Mouse (Mus musculus): ENCODE data around the gene Asphd1. TPM values are rescaled to one million over a fixed set of nuclear protein-coding genes. Genes with fewer than 3 reads are reported as not detected.
A peak's percentile ranks its signal among the peaks of the same experiment; 100 is the strongest.

Asphd1 gene
- polyA plus RNA-seq, 1 experiment from 2014 or later = not detected

GRCm38 (mm10) chr7:126941801-126942200, 7.6 kb downstream of the Asphd1 start:
- 78% methylated on average over 5 of the region's 5 CpGs for WGBS
- ATAC-seq (replicated peaks; ENCODE audit: extremely low read depth, insufficient read depth, low FRiP score) = no peak

GRCm38 (mm10) chr7:126941171-126941570, 8.2 kb downstream of the Asphd1 start:
- no peaks in the 10 kb centered on the region for H3K4me1 ChIP-seq (ENCODE audit: control insufficient read depth, insufficient read depth, low read length)
- no peak overlapping the region for H3K4me2 ChIP-seq (ENCODE audit: low read depth, low read length)
- H3K9ac ChIP-seq (ENCODE audit: low read length) = no peak overlapping the region
- H3K27me3 ChIP-seq (ENCODE audit: control insufficient read depth, insufficient read depth, low read length) = no peaks in the 10 kb centered on the region
- no peaks in the 10 kb centered on the region for H3K9me3 ChIP-seq (replicated peaks; ENCODE audit: control insufficient read depth, low read length)
- no peak for ATAC-seq (replicated peaks; ENCODE audit: extremely low read depth, insufficient read depth, low FRiP score)
- WGBS = 54% methylated on average over 6 of the region's 6 CpGs
- H3K27ac ChIP-seq (ENCODE audit: low read length) = no peak overlapping the region
- H3K4me3 ChIP-seq (ENCODE audit: low read length) = no peak overlapping the region
- peaks cover 14% of the 10 kb centered on the region for H3K36me3 ChIP-seq (ENCODE audit: control insufficient read depth, insufficient read depth)

More at GRCm38 (mm10) chr7:126941801-126942200, 7.6 kb downstream of the Asphd1 start:
- H3K27me3 ChIP-seq (ENCODE audit: control insufficient read depth, insufficient read depth, low read length) = no peaks in the 10 kb centered on the region
- no peak overlapping the region for H3K27ac ChIP-seq (ENCODE audit: low read length)
- no peak overlapping the region for H3K9ac ChIP-seq (ENCODE audit: low read length)
- H3K4me2 ChIP-seq (ENCODE audit: low read depth, low read length) = no peak overlapping the region
- H3K4me1 ChIP-seq (ENCODE audit: control insufficient read depth, insufficient read depth, low read length) = no peaks in the 10 kb centered on the region
- H3K36me3 ChIP-seq (ENCODE audit: control insufficient read depth, insufficient read depth) = peaks cover 11% of the 10 kb centered on the region
- H3K4me3 ChIP-seq (ENCODE audit: low read length) = no peak overlapping the region
- no peaks in the 10 kb centered on the region for H3K9me3 ChIP-seq (replicated peaks; ENCODE audit: control insufficient read depth, low read length)

DNA sequence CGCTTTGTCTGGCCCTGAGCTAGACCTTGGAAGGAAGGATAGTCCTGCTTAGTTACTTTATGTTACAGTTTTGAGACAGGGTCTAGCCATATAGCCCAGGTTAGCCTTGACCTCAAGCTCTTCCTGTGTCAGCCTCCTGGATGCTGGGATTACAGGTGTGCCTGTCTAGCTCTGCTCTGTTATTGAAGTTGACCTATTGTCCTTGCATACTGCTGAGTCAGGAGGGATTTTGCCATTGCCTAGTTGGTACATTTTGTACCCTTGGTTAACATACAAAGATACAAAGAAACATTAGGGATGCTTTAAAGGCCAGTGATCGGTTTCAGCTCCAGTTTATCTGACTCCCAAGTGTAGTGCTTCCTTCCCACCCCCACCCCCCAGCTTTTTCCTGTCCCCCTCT, 16.7 kb downstream of the Asphd1 start:
- Histone ChIP-seq H3K27ac (ENCODE audit: low read length) (no peak overlapping the region), H3K4me3 (ENCODE audit: low read length) (no peak overlapping the region), H3K36me3 (ENCODE audit: control insufficient read depth, insufficient read depth) (peaks cover 13% of the 10 kb centered on the region), H3K4me1 (ENCODE audit: control insufficient read depth, insufficient read depth, low read length) (peaks cover 7% of the 10 kb centered on the region), H3K4me2 (ENCODE audit: low read depth, low read length) (no peak overlapping the region), H3K9ac (ENCODE audit: low read length) (no peak overlapping the region), H3K27me3 (ENCODE audit: control insufficient read depth, insufficient read depth, low read length) (no peaks in the 10 kb centered on the region), H3K9me3 (replicated peaks; ENCODE audit: control insufficient read depth, low read length) (no peaks in the 10 kb centered on the region)
- 72% methylated on average over 2 of the region's 2 CpGs for WGBS
- ATAC-seq (replicated peaks; ENCODE audit: extremely low read depth, insufficient read depth, low FRiP score) = no peak

- peak overlapping the region; percentile 93 for H3K9ac ChIP-seq (ENCODE audit: low read length)
- peak overlapping the region; percentile 69 for H3K27ac ChIP-seq (ENCODE audit: low read length)
- H3K27me3 ChIP-seq (ENCODE audit: control insufficient read depth, insufficient read depth, low read length) = no peaks in the 10 kb centered on the region
- peak; percentile 57 for ATAC-seq (replicated peaks; ENCODE audit: extremely low read depth, insufficient read depth, low FRiP score)
- 0 out of 2 replicates have a peak, but pooled peaks cover 2% of the 10 kb centered on the region for H3K36me3 ChIP-seq (ENCODE audit: control insufficient read depth, insufficient read depth)
- H3K9me3 ChIP-seq (replicated peaks; ENCODE audit: control insufficient read depth, low read length) = no peaks in the 10 kb centered on the region
- H3K4me1 ChIP-seq (ENCODE audit: control insufficient read depth, insufficient read depth, low read length) = peaks cover 7% of the 10 kb centered on the region
- H3K4me2 ChIP-seq (ENCODE audit: low read depth, low read length) = peak overlapping the region; percentile 95
- H3K4me3 ChIP-seq (ENCODE audit: low read length) = peak overlapping the region; percentile 90
- under 1% methylated on average over 26 of the region's 27 CpGs for WGBS
These were observed 20.3 kb downstream of the Asphd1 start for GRCm38 (mm10) chr7:126929046-126929445.

DNA sequence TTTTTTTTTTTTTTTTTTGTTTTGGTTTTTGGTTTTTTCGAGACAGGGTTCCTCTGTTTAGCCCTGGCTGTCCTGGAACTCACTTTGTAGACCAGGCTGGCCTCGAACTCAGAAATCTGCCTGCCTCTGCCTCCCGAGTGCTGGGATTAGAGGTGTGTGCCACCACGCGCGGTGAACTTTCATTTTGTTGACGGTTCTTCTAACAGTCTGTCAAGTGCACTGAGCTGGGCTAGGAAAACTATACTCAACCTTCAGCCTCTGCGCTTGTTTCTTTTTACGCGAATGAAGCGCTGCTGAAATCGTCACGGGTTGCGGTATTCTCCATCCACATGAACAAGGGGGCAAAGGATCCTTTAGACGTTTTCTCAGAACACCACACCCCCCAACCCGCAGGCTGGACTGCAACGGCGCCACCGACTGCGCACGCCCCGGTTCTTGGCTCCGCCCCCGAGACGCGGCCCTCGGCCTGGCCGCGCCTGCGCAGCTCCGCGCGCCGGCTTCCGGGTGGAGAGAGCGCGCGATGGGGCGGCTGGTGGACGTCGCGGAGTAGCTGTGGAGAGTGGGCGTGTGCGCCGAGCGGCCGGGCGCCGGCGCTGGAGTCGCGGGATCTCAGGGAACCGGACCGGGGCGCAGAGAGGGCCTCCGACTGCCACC, 20.9 kb downstream of the Asphd1 start, which contains the start of gene Kctd13:
Gene Kctd13 (plus strand): TSS at position 496 of the 654 bp plus-strand sequence.
- WGBS = 3% methylated on average over 55 of the region's 56 CpGs
- H3K36me3 ChIP-seq (ENCODE audit: control insufficient read depth, insufficient read depth) = 0 out of 2 replicates have a peak, but pooled peaks cover 2% of the 10 kb centered on the region

GRCm38 (mm10) chr7:126926299-126926698, 23.1 kb downstream of the Asphd1 start:
- no peaks in the 10 kb centered on the region for H3K36me3 ChIP-seq (ENCODE audit: control insufficient read depth, insufficient read depth)
- ATAC-seq (replicated peaks; ENCODE audit: extremely low read depth, insufficient read depth, low FRiP score) = no peak
- H3K27me3 ChIP-seq (ENCODE audit: control insufficient read depth, insufficient read depth, low read length) = no peaks in the 10 kb centered on the region
- WGBS = 24% methylated on average over 3 of the region's 3 CpGs
- no peak overlapping the region for H3K27ac ChIP-seq (ENCODE audit: low read length)
- H3K4me1 ChIP-seq (ENCODE audit: control insufficient read depth, insufficient read depth, low read length) = peaks cover 7% of the 10 kb centered on the region
- H3K9ac ChIP-seq (ENCODE audit: low read length) = no peak overlapping the region
- H3K4me2 ChIP-seq (ENCODE audit: low read depth, low read length) = no peak overlapping the region
- no peak overlapping the region for H3K4me3 ChIP-seq (ENCODE audit: low read length)
- no peaks in the 10 kb centered on the region for H3K9me3 ChIP-seq (replicated peaks; ENCODE audit: control insufficient read depth, low read length)

More for the DNA sequence above, 20.9 kb downstream of the Asphd1 start, which contains the start of gene Kctd13:
- peak; percentile 96 for ATAC-seq (replicated peaks; ENCODE audit: extremely low read depth, insufficient read depth, low FRiP score)
- H3K4me3 ChIP-seq (ENCODE audit: low read length) = peak within 1 kb of the TSS; percentile 90
- no peaks in the 10 kb centered on the region for H3K27me3 ChIP-seq (ENCODE audit: control insufficient read depth, insufficient read depth, low read length)
- no peaks in the 10 kb centered on the region for H3K9me3 ChIP-seq (replicated peaks; ENCODE audit: control insufficient read depth, low read length)
- H3K27ac ChIP-seq (ENCODE audit: low read length) = peak within 1 kb of the TSS; percentile 69
- H3K4me1 ChIP-seq (ENCODE audit: control insufficient read depth, insufficient read depth, low read length) = peaks cover 7% of the 10 kb centered on the region
- peak within 1 kb of the TSS; percentile 95 for H3K4me2 ChIP-seq (ENCODE audit: low read depth, low read length)
- H3K9ac ChIP-seq (ENCODE audit: low read length) = peak within 1 kb of the TSS; percentile 93

GRCm38 (mm10) chr7:126923999-126924398, 25.4 kb downstream of the Asphd1 start:
- no peak overlapping the region for H3K4me3 ChIP-seq (ENCODE audit: low read length)
- no peak overlapping the region for H3K4me2 ChIP-seq (ENCODE audit: low read depth, low read length)
- H3K9ac ChIP-seq (ENCODE audit: low read length) = no peak overlapping the region
- peak overlapping the region; percentile 52 for H3K27ac ChIP-seq (ENCODE audit: low read length)
- no peaks in the 10 kb centered on the region for H3K9me3 ChIP-seq (replicated peaks; ENCODE audit: control insufficient read depth, low read length)
- 53% methylated on average over 5 of the region's 5 CpGs for WGBS
- 0 out of 2 replicates have a peak, but pooled peaks have one; percentile 15 for ATAC-seq (replicated peaks; ENCODE audit: extremely low read depth, insufficient read depth, low FRiP score)
- no peaks in the 10 kb centered on the region for H3K27me3 ChIP-seq (ENCODE audit: control insufficient read depth, insufficient read depth, low read length)
- H3K36me3 ChIP-seq (ENCODE audit: control insufficient read depth, insufficient read depth) = no peaks in the 10 kb centered on the region
- H3K4me1 ChIP-seq (ENCODE audit: control insufficient read depth, insufficient read depth, low read length) = no peaks in the 10 kb centered on the region; the same call in 1 of the 2 replicates

DNA sequence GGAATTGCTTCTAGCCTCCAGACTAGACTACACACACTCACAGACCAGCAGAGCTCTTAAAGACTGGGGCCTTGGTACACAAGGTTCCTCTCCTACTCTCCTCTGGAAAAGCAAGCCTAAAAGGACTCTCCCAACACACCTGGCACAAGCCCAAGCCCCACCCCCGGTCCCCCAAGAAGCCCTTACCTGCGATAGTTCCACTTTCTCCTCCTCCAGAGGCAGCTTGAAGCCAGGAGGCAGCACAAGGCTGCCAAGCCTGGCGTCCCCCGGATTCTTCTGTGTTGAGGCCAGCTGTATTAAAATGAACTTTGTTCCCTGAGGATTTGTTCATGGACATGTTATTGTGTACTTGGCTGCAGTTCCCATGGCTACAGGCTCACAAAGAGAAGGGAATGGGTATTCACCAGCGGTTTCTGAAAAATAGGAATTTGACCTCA, 26.7 kb downstream of the Asphd1 start, which contains the start of gene Tmem219:
Gene Tmem219 (minus strand): TSS at position 294 of the 437 bp plus-strand sequence.
- Histone ChIP-seq H3K9me3 (replicated peaks; ENCODE audit: control insufficient read depth, low read length) (no peaks in the 10 kb centered on the region), H3K36me3 (ENCODE audit: control insufficient read depth, insufficient read depth) (no peaks in the 10 kb centered on the region), H3K4me2 (ENCODE audit: low read depth, low read length) (no peak within 1 kb of the TSS), H3K27ac (ENCODE audit: low read length) (peak within 1 kb of the TSS; percentile 52), H3K27me3 (ENCODE audit: control insufficient read depth, insufficient read depth, low read length) (no peaks in the 10 kb centered on the region), H3K9ac (ENCODE audit: low read length) (no peak within 1 kb of the TSS), H3K4me3 (ENCODE audit: low read length) (no peak within 1 kb of the TSS), H3K4me1 (ENCODE audit: control insufficient read depth, insufficient read depth, low read length) (no peaks in the 10 kb centered on the region; the same call in 1 of the 2 replicates)
- 48% methylated on average over 5 of the region's 5 CpGs for WGBS
- ATAC-seq (replicated peaks; ENCODE audit: extremely low read depth, insufficient read depth, low FRiP score) = no peak; the same call in 1 of the 2 replicates

GRCm38 (mm10) chr7:126921563-126921962, 27.8 kb downstream of the Asphd1 start:
- Histone ChIP-seq H3K9me3 (replicated peaks; ENCODE audit: control insufficient read depth, low read length) (no peaks in the 10 kb centered on the region), H3K36me3 (ENCODE audit: control insufficient read depth, insufficient read depth) (no peaks in the 10 kb centered on the region), H3K4me1 (ENCODE audit: control insufficient read depth, insufficient read depth, low read length) (no peaks in the 10 kb centered on the region; the same call in 1 of the 2 replicates), H3K27ac (ENCODE audit: low read length) (no peak overlapping the region), H3K4me2 (ENCODE audit: low read depth, low read length) (no peak overlapping the region), H3K4me3 (ENCODE audit: low read length) (no peak overlapping the region), H3K27me3 (ENCODE audit: control insufficient read depth, insufficient read depth, low read length) (no peaks in the 10 kb centered on the region), H3K9ac (ENCODE audit: low read length) (no peak overlapping the region)
- WGBS = 63% methylated on average over 2 of the region's 2 CpGs
- ATAC-seq (replicated peaks; ENCODE audit: extremely low read depth, insufficient read depth, low FRiP score) = no peak
